ENCODE assay signal across 8 mouse cellular contexts in genomic region chr7:18990601-18991295, GRCm38 (mm10). TPM values are rescaled to one million over a fixed set of nuclear protein-coding genes. Genes with fewer than 3 reads are reported as not detected.
DNase-seq lines count a peak whose midpoint lies in the region; ATAC-seq and TF ChIP-seq lines count a peak whose summit lies in the region.

Gene Mypop, plus strand, starts transcription at chr7:18991245.

- H3K27me3 ChIP-seq in megakaryocyte, embryonic 14.5 days (replicated peaks) = peaks cover 49% of the 10 kb centered on the region

- H3K36me3 ChIP-seq in megakaryocyte, embryonic 14.5 days (replicated peaks; ENCODE audit: low read length) = peaks cover 32% of the 10 kb centered on the region

- no peak for TF ChIP-seq CTCF in cortical plate, adult 2 months (IDR thresholded peaks at IDR 0.05; ENCODE audit: extremely low read depth, insufficient read depth, low read length)

- peak; percentile 79 for ATAC-seq in activated CD4-positive, CD25-positive, alpha-beta regulatory T cell, adult 4 months

- no peaks in the 10 kb centered on the region for H3K9me3 ChIP-seq in megakaryocyte, embryonic 14.5 days

- DNase-seq in gastrocnemius, adult 8-10 months (ENCODE audit: low spot score in 2 of 2) = peak; percentile 98 to 100
- peak; percentile 100 for DNase-seq in hindlimb bud, embryonic 11.5 days (ENCODE audit: extremely low spot score, low read depth, low spot score)
- DNase-seq in left cerebral cortex, adult 8-10 months (ENCODE audit: low spot score in 2 of 2) = peak; percentile 99 to 100
- peak; percentile 100 for DNase-seq in right cerebral cortex, postnatal 10 days (ENCODE audit: low spot score in 2 of 2)
- peak; percentile 99 for DNase-seq in urinary bladder, postnatal 25 days (ENCODE audit: low spot score)

- peaks cover 5% of the 10 kb centered on the region; the same call in 1 of the 2 replicates for H3K4me1 ChIP-seq in cortical plate, adult 2 months (ENCODE audit: control insufficient read depth, insufficient read depth, low read length)
- peaks cover 38% of the 10 kb centered on the region for H3K4me1 ChIP-seq in megakaryocyte, embryonic 14.5 days

- TF ChIP-seq POLR2A in cortical plate, adult 2 months (IDR thresholded peaks at IDR 0.05; ENCODE audit: extremely low read depth, insufficient read depth, low read length) = peak; percentile 96

- peak within 1 kb of the TSS; percentile 68 for H3K4me3 ChIP-seq in cortical plate, adult 2 months (ENCODE audit: insufficient read depth, low read length)
- H3K4me3 ChIP-seq in megakaryocyte, embryonic 14.5 days (replicated peaks) = peak within 1 kb of the TSS; percentile 92

- H3K27ac ChIP-seq in cortical plate, adult 2 months (ENCODE audit: insufficient read depth, low read length) = peak within 1 kb of the TSS; percentile 65

RNA-seq across cellular contexts. Expression of gene Mypop, which starts in this region (rescaled TPM):
- 1 to 10 TPM; 2.2 to 2.8 TPM for polyA plus RNA-seq in activated CD4-positive, CD25-positive, alpha-beta regulatory T cell, adult 4 months (2017; shearing (Covaris generic))
- 49.7 and 50.8 TPM in 2 replicates for polyA plus RNA-seq in cortical plate, adult 2 months (2012; rRNA removed)
- total RNA-seq in gastrocnemius, adult 8-10 months (2022) = 10 to 100 TPM in 2 of 4 experiments, 1 to 10 TPM in 2; 8.0 to 10.6 (median 9.9) TPM
- total RNA-seq in left cerebral cortex, adult 8-10 months (2022) = 10 to 100 TPM; 54.2 to 60.5 (median 57.6) TPM
- 2.5 and 6.7 TPM in 2 replicates for polyA plus RNA-seq in megakaryocyte, embryonic 14.5 days (2012; ENCODE audit: insufficient read depth, low replicate concordance)

Comparison
In these comparisons a context has a peak if more than half of its experiments do, and no peak if none do; other contexts are left out.
1. Peak in every context shown above with its lines: DNase-seq, ATAC-seq, H3K4me3 ChIP-seq and H3K27ac ChIP-seq.
2. RNA of gene Mypop (total RNA-seq): 54.2 to 60.5 TPM in left cerebral cortex, adult 8-10 months; 8.0 to 10.6 TPM in gastrocnemius, adult 8-10 months; every median in the first group is over 4 times any median in the second.